In the genomic region with DNA sequence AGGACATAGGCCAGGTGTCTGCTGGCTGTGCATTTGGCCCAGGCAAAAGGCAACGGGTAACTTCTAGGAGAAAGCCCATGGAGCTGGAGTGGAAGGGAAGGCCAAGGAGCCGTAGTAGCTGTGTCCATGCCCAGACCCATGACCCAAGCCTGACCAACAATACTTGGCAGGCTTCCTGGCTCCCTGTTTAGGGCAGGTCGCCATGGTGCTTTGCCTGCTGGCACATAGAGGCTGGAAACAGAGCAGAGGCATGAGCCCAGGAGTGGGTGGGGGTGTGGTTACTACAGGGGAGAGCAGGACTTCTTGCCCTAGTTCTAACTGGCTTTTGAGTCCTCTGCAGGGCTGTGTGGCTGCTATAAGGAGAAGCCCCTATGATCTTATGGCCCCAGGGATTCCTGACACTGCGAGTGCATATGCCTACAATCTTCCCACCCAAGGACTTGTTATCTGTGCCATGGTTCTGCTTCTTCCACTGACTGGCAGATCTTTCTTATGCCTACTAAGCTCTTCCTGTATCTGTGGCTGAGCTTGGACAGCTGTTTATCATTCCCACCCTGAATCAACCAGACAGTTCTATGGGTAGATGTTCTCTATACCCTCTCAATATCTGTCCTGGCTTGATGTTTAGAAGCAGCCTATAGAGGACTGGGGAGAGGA, we compare ENCODE assay signal across 9 mouse cellular contexts. TPM values are rescaled to one million over a fixed set of nuclear protein-coding genes. Genes with fewer than 3 reads are reported as not detected.
DNase-seq lines count a peak whose midpoint lies in the region; ATAC-seq and TF ChIP-seq lines count a peak whose summit lies in the region.
"Had no signal": no experiment of that assay in that cellular context is flagged by ENCODE, and none has a peak within 500 bp of the region (broad histone marks: within the 10 kb centered on the region; RNA-seq: fewer than 3 reads in every experiment).

No protein-coding gene starts in this region.

- no peaks in the 10 kb centered on the region for H3K9me3 ChIP-seq in heart, postnatal 0 days (replicated peaks; ENCODE audit: control insufficient read depth, low read length)
- no peaks in the 10 kb centered on the region for H3K9me3 ChIP-seq in hindbrain, embryonic 12.5 days (replicated peaks)
- no peaks in the 10 kb centered on the region for H3K9me3 ChIP-seq in forebrain, embryonic 13.5 days (replicated peaks)
- H3K9me3 ChIP-seq: midbrain, embryonic 12.5 days had no signal

- TF ChIP-seq CTCF in heart, postnatal 0 days (IDR thresholded peaks at IDR 0.05; ENCODE audit: low read depth): no peak

- H3K4me3 ChIP-seq in heart, postnatal 0 days (ENCODE audit: low read depth, low read length): no peak overlapping the region
- no peak overlapping the region for H3K4me3 ChIP-seq in hindbrain, embryonic 12.5 days
- H3K4me3 ChIP-seq in forebrain, embryonic 13.5 days: no peak overlapping the region
- H3K4me3 ChIP-seq: midbrain, embryonic 12.5 days had no signal

- peak; percentile 7 for DNase-seq in layer of hippocampus, adult 11-12 months (ENCODE audit: low spot score)
- DNase-seq in layer of hippocampus, adult 18-20 months (ENCODE audit: low spot score in 2 of 2): no peak
- DNase-seq in heart, postnatal 0 days (ENCODE audit: low spot score): no peak
- DNase-seq in lung, postnatal 25 days (ENCODE audit: low spot score): peak; percentile 23
- no peak for DNase-seq in c-Kit-positive CD71-positive TER-119-positive erythroid progenitor cells, embryonic 14.5 days (ENCODE audit: low spot score)

- no peak overlapping the region for H3K4me2 ChIP-seq in heart, postnatal 0 days (ENCODE audit: low read depth, low read length)
- no peak overlapping the region for H3K4me2 ChIP-seq in hindbrain, embryonic 12.5 days (replicated peaks)
- no peak overlapping the region for H3K4me2 ChIP-seq in forebrain, embryonic 13.5 days
- H3K4me2 ChIP-seq: midbrain, embryonic 12.5 days had no signal

- no peaks in the 10 kb centered on the region; the same call in 1 of the 2 replicates for H3K4me1 ChIP-seq in heart, postnatal 0 days (ENCODE audit: control insufficient read depth, insufficient read depth)
- no peaks in the 10 kb centered on the region for H3K4me1 ChIP-seq in hindbrain, embryonic 12.5 days
- H3K4me1 ChIP-seq in forebrain, embryonic 13.5 days: no peaks in the 10 kb centered on the region
- H3K4me1 ChIP-seq: midbrain, embryonic 12.5 days had no signal

- 53% methylated on average over 4 of the region's 4 CpGs for WGBS in heart, postnatal 0 days
- WGBS in hindbrain, embryonic 12.5 days: 77% methylated on average over 4 of the region's 4 CpGs
- 84% methylated on average over 4 of the region's 4 CpGs for WGBS in forebrain, embryonic 13.5 days

- ATAC-seq in cerebellum, adult (ENCODE audit: insufficient number of reproducible peaks, low FRiP score, low TSS enrichment): peak; percentile 82
- ATAC-seq in heart, postnatal 0 days (ENCODE audit: insufficient read depth, low read depth): peak; percentile 58; the same call in 1 of the 2 replicates
- ATAC-seq in hindbrain, embryonic 12.5 days (ENCODE audit: low FRiP score): no peak
- no peak for ATAC-seq in forebrain, embryonic 13.5 days

- no peak overlapping the region for H3K9ac ChIP-seq in heart, postnatal 0 days (replicated peaks; ENCODE audit: low read depth, low read length)
- no peak overlapping the region for H3K9ac ChIP-seq in hindbrain, embryonic 12.5 days
- no peak overlapping the region for H3K9ac ChIP-seq in forebrain, embryonic 13.5 days
- H3K9ac ChIP-seq: midbrain, embryonic 12.5 days had no signal

- H3K27ac ChIP-seq in heart, postnatal 0 days (ENCODE audit: low read depth): no peak overlapping the region
- no peak overlapping the region for H3K27ac ChIP-seq in hindbrain, embryonic 12.5 days
- no peak overlapping the region for H3K27ac ChIP-seq in forebrain, embryonic 13.5 days
- H3K27ac ChIP-seq: midbrain, embryonic 12.5 days had no signal

- no peaks in the 10 kb centered on the region for H3K27me3 ChIP-seq in heart, postnatal 0 days (ENCODE audit: control insufficient read depth, insufficient read depth, low read length)
- H3K27me3 ChIP-seq in hindbrain, embryonic 12.5 days: peaks cover 17% of the 10 kb centered on the region
- peaks cover 6% of the 10 kb centered on the region; the same call in 1 of the 2 replicates for H3K27me3 ChIP-seq in forebrain, embryonic 13.5 days

- no peak for TF ChIP-seq EP300 in heart, postnatal 0 days (IDR thresholded peaks at IDR 0.05; ENCODE audit: low read depth)

- no peaks in the 10 kb centered on the region for H3K36me3 ChIP-seq in heart, postnatal 0 days (replicated peaks; ENCODE audit: control insufficient read depth, insufficient read depth, low read length)
- no peaks in the 10 kb centered on the region for H3K36me3 ChIP-seq in hindbrain, embryonic 12.5 days
- no peaks in the 10 kb centered on the region for H3K36me3 ChIP-seq in forebrain, embryonic 13.5 days (ENCODE audit: poor library complexity, severe bottlenecking)
- H3K36me3 ChIP-seq: midbrain, embryonic 12.5 days had no signal

RNA-seq across cellular contexts. Expression of gene Nhsl2, which starts 40.8 kb away (rescaled TPM):
- total RNA-seq in layer of hippocampus, adult 18-20 months (2021): 10 to 100 TPM; 55.1 to 55.3 TPM
- 4.4 and 18.7 TPM in 2 replicates for total RNA-seq in heart, postnatal 0 days (2014; rRNA removed; ENCODE audit: low replicate concordance)
- 2.7 and 2.9 TPM in 2 replicates for polyA plus RNA-seq in heart, postnatal 0 days (2015; fragmentation: Nextera tagmentation; extraction: Ambion mirVana)
- 14.7 and 17.5 TPM in 2 replicates for polyA plus RNA-seq in hindbrain, embryonic 12.5 days (2016; fragmentation: Nextera tagmentation; extraction: Ambion mirVana)
- 6.2 and 7.0 TPM in 2 replicates for polyA plus RNA-seq in forebrain, embryonic 13.5 days (2015; fragmentation: Nextera tagmentation; extraction: Ambion mirVana)

Comparison
In these comparisons a context has a peak if more than half of its experiments do, and no peak if none do; other contexts are left out.
1. DNase-seq: peak in layer of hippocampus, adult 11-12 months (single experiment) and lung, postnatal 25 days (single experiment); none in layer of hippocampus, adult 18-20 months (0 of 2), heart, postnatal 0 days (single experiment) and c-Kit-positive CD71-positive TER-119-positive erythroid progenitor cells, embryonic 14.5 days (single experiment).
2. ATAC-seq: peak in cerebellum, adult (single experiment) and heart, postnatal 0 days (single experiment); none in hindbrain, embryonic 12.5 days (single experiment) and forebrain, embryonic 13.5 days (single experiment).